Mouse (Mus musculus) heart, postnatal 4 days (tissue): ENCODE measurements at regions not wholly inside any gene's neighbourhood (a gene's known extent, or its start where the extent isn't known, plus 50 kb on each side); places are given as distances from the start of the nearest gene placed in this dataset.
A peak's percentile ranks its signal among the peaks of the same experiment; 100 is the strongest.

ENCODE experiments used
- DNase-seq: peaks from one replicate; pipeline ENCODE4 v3.0.0; 2021

- DNase-seq = peak; percentile 9
These were observed 185.4 kb upstream of the Mageb4 start for GRCm38 (mm10) chrX:86490309-86490708.
